Mouse (Mus musculus): ENCODE measurements around the gene BC048562. TPM values are rescaled to one million over a fixed set of nuclear protein-coding genes. Genes with fewer than 3 reads are reported as not detected.

The BC048562 gene
- not detected for polyA plus RNA-seq (2014; fragmentation: Illumina TruSeq; extraction: RNeasy Lipid Tissue Mini Kit (QIAGEN cat#74804); ENCODE audit: insufficient read depth, low read depth, low replicate concordance)

GRCm38 (mm10) chr9:108436182-108436581 is at the start of gene BC048562:
Gene BC048562 (plus strand): TSS chr9:108436482.

GRCm38 (mm10) chr9:108392676-108393075 is 43.6 kb upstream of the BC048562 start, which contains the start of gene 1700102P08Rik:
Gene 1700102P08Rik (plus strand): TSS chr9:108392805.

GRCm38 (mm10) chr9:108428384-108428783 is 7.9 kb upstream of the BC048562 start, which contains the start of gene Ccdc36:
Gene Ccdc36 (minus strand): TSS chr9:108428484.

GRCm38 (mm10) chr9:108460319-108461178 is 24.3 kb downstream of the BC048562 start, which contains the start of gene Ccdc71:
Gene Ccdc71 (plus strand): TSS chr9:108460527.

GRCm38 (mm10) chr9:108461181-108461631 is 24.9 kb downstream of the BC048562 start, which contains the start of gene Klhdc8b:
Gene Klhdc8b (minus strand): TSS chr9:108461581.

GRCm38 (mm10) chr9:108479721-108480351 is 43.6 kb downstream of the BC048562 start, which contains the start of gene Lamb2:
Gene Lamb2 (plus strand): TSS chr9:108479736.

GRCm38 (mm10) chr9:108490559-108491285 is 54.4 kb downstream of the BC048562 start, which contains the start of gene Usp19:
Gene Usp19 (plus strand): TSS chr9:108490602.

Other genes with a start within 250 kb of the BC048562 start
- 0.09 TPM for gene Bsn, start 246.1 kb upstream of the BC048562 start, polyA plus RNA-seq (2014; fragmentation: Illumina TruSeq; extraction: RNeasy Lipid Tissue Mini Kit (QIAGEN cat#74804); ENCODE audit: insufficient read depth, low read depth, low replicate concordance)
- gene Dag1, start 172.5 kb upstream of the BC048562 start, polyA plus RNA-seq (2014; fragmentation: Illumina TruSeq; extraction: RNeasy Lipid Tissue Mini Kit (QIAGEN cat#74804); ENCODE audit: insufficient read depth, low read depth, low replicate concordance): 48.3 TPM
- 14.1 TPM for gene Nicn1, start 146.1 kb upstream of the BC048562 start, polyA plus RNA-seq (2014; fragmentation: Illumina TruSeq; extraction: RNeasy Lipid Tissue Mini Kit (QIAGEN cat#74804); ENCODE audit: insufficient read depth, low read depth, low replicate concordance)
- gene Amt, start 139.6 kb upstream of the BC048562 start, polyA plus RNA-seq (2014; fragmentation: Illumina TruSeq; extraction: RNeasy Lipid Tissue Mini Kit (QIAGEN cat#74804); ENCODE audit: insufficient read depth, low read depth, low replicate concordance): 5.4 TPM
- 388 TPM for gene Rhoa, start 130.4 kb upstream of the BC048562 start, polyA plus RNA-seq (2014; fragmentation: Illumina TruSeq; extraction: RNeasy Lipid Tissue Mini Kit (QIAGEN cat#74804); ENCODE audit: insufficient read depth, low read depth, low replicate concordance)
- gene Tcta, start 130.3 kb upstream of the BC048562 start, polyA plus RNA-seq (2014; fragmentation: Illumina TruSeq; extraction: RNeasy Lipid Tissue Mini Kit (QIAGEN cat#74804); ENCODE audit: insufficient read depth, low read depth, low replicate concordance): 63.8 TPM
- 781 TPM for gene Gpx1, start 97.6 kb upstream of the BC048562 start, polyA plus RNA-seq (2014; fragmentation: Illumina TruSeq; extraction: RNeasy Lipid Tissue Mini Kit (QIAGEN cat#74804); ENCODE audit: insufficient read depth, low read depth, low replicate concordance)
- 62.5 TPM for gene Usp4, start 88.6 kb upstream of the BC048562 start, polyA plus RNA-seq (2014; fragmentation: Illumina TruSeq; extraction: RNeasy Lipid Tissue Mini Kit (QIAGEN cat#74804); ENCODE audit: insufficient read depth, low read depth, low replicate concordance)
- gene 1700102P08Rik, start 43.7 kb upstream of the BC048562 start, polyA plus RNA-seq (2014; fragmentation: Illumina TruSeq; extraction: RNeasy Lipid Tissue Mini Kit (QIAGEN cat#74804); ENCODE audit: insufficient read depth, low read depth, low replicate concordance): 0.82 TPM
- gene Ccdc36, start 8.0 kb upstream of the BC048562 start, polyA plus RNA-seq (2014; fragmentation: Illumina TruSeq; extraction: RNeasy Lipid Tissue Mini Kit (QIAGEN cat#74804); ENCODE audit: insufficient read depth, low read depth, low replicate concordance): not detected
- 16.2 TPM for gene Ccdc71, start 24.0 kb downstream of the BC048562 start, polyA plus RNA-seq (2014; fragmentation: Illumina TruSeq; extraction: RNeasy Lipid Tissue Mini Kit (QIAGEN cat#74804); ENCODE audit: insufficient read depth, low read depth, low replicate concordance)
- 27.7 TPM for gene Klhdc8b, start 25.1 kb downstream of the BC048562 start, polyA plus RNA-seq (2014; fragmentation: Illumina TruSeq; extraction: RNeasy Lipid Tissue Mini Kit (QIAGEN cat#74804); ENCODE audit: insufficient read depth, low read depth, low replicate concordance)
- gene Lamb2, start 43.3 kb downstream of the BC048562 start, polyA plus RNA-seq (2014; fragmentation: Illumina TruSeq; extraction: RNeasy Lipid Tissue Mini Kit (QIAGEN cat#74804); ENCODE audit: insufficient read depth, low read depth, low replicate concordance): 37.0 TPM
- 38.6 TPM for gene Usp19, start 54.1 kb downstream of the BC048562 start, polyA plus RNA-seq (2014; fragmentation: Illumina TruSeq; extraction: RNeasy Lipid Tissue Mini Kit (QIAGEN cat#74804); ENCODE audit: insufficient read depth, low read depth, low replicate concordance)
- 46.7 TPM for gene Qars, start 71.2 kb downstream of the BC048562 start, polyA plus RNA-seq (2014; fragmentation: Illumina TruSeq; extraction: RNeasy Lipid Tissue Mini Kit (QIAGEN cat#74804); ENCODE audit: insufficient read depth, low read depth, low replicate concordance)
- gene Qrich1, start 80.3 kb downstream of the BC048562 start, polyA plus RNA-seq (2014; fragmentation: Illumina TruSeq; extraction: RNeasy Lipid Tissue Mini Kit (QIAGEN cat#74804); ENCODE audit: insufficient read depth, low read depth, low replicate concordance): 27.9 TPM
- gene Impdh2, start 123.8 kb downstream of the BC048562 start, polyA plus RNA-seq (2014; fragmentation: Illumina TruSeq; extraction: RNeasy Lipid Tissue Mini Kit (QIAGEN cat#74804); ENCODE audit: insufficient read depth, low read depth, low replicate concordance): 53.0 TPM
- 37.0 TPM for gene Ndufaf3, start 131.0 kb downstream of the BC048562 start, polyA plus RNA-seq (2014; fragmentation: Illumina TruSeq; extraction: RNeasy Lipid Tissue Mini Kit (QIAGEN cat#74804); ENCODE audit: insufficient read depth, low read depth, low replicate concordance)
- gene Dalrd3, start 133.4 kb downstream of the BC048562 start, polyA plus RNA-seq (2014; fragmentation: Illumina TruSeq; extraction: RNeasy Lipid Tissue Mini Kit (QIAGEN cat#74804); ENCODE audit: insufficient read depth, low read depth, low replicate concordance): 52.3 TPM
- gene Wdr6, start 142.3 kb downstream of the BC048562 start, polyA plus RNA-seq (2014; fragmentation: Illumina TruSeq; extraction: RNeasy Lipid Tissue Mini Kit (QIAGEN cat#74804); ENCODE audit: insufficient read depth, low read depth, low replicate concordance): 23.5 TPM
- 7.7 TPM for gene P4htm, start 161.2 kb downstream of the BC048562 start, polyA plus RNA-seq (2014; fragmentation: Illumina TruSeq; extraction: RNeasy Lipid Tissue Mini Kit (QIAGEN cat#74804); ENCODE audit: insufficient read depth, low read depth, low replicate concordance)
- gene Arih2, start 212.9 kb downstream of the BC048562 start, polyA plus RNA-seq (2014; fragmentation: Illumina TruSeq; extraction: RNeasy Lipid Tissue Mini Kit (QIAGEN cat#74804); ENCODE audit: insufficient read depth, low read depth, low replicate concordance): 14.2 TPM
- gene Slc25a20, start 225.6 kb downstream of the BC048562 start, polyA plus RNA-seq (2014; fragmentation: Illumina TruSeq; extraction: RNeasy Lipid Tissue Mini Kit (QIAGEN cat#74804); ENCODE audit: insufficient read depth, low read depth, low replicate concordance): 33.7 TPM